Mouse (Mus musculus): ENCODE measurements at regions not wholly inside any gene's neighbourhood (a gene's known extent, or its start where the extent isn't known, plus 50 kb on each side); places are given as distances from the start of the nearest gene placed in this dataset.

- TF ChIP-seq POLR2A (IDR thresholded peaks at IDR 0.05; ENCODE audit: borderline replicate concordance, extremely low read depth, insufficient read depth, insufficient read length, poor library complexity, severe bottlenecking): no peak
- TF ChIP-seq CTCF (IDR thresholded peaks at IDR 0.05; ENCODE audit: borderline replicate concordance, extremely low read depth, insufficient read depth, insufficient read length): no peak
Measured at GRCm38 (mm10) chr12:98005671-98006469, 253.4 kb downstream of the Galc start.

Data from brain, embryonic 14.5 days (tissue).